Mouse (Mus musculus): ENCODE measurements at regions not wholly inside any gene's neighbourhood (a gene's known extent, or its start where the extent isn't known, plus 50 kb on each side); places are given as distances from the start of the nearest gene placed in this dataset.

DNA sequence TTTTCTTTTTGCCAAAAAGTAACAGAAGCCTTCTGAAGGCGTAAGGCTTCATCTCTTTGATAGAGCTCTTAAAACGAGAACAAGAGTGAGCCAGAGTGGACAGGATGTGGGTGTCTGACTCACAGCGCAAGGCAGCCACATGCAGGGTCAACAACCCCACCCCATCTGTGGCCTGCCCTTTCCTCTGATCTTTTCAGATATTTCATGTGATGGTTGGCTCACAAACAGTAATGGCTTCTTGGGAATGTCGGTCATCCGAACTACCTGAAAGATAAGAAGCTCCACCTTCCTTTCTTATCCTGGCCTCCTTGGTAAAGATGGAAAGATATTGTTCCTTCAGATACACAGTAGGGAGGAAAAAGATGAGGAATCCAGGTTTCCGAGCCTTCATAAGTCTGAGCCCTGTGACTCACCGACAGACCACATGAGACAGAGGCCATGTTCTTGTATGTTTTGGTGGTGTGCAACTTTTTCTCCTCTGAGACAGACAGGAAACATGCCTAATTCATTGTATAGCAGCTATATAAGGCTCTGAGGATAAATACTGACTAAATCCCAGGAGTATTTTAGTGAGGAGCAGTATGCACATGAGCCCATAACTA is 254.9 kb downstream of the Btg1 start:
- no peaks in the 10 kb centered on the region for H3K9me3 ChIP-seq (ENCODE audit: control insufficient read depth, low read length)
- TF ChIP-seq CTCF (IDR thresholded peaks at IDR 0.05; ENCODE audit: low read depth), result no peak
- TF ChIP-seq EP300 (IDR thresholded peaks at IDR 0.05; ENCODE audit: low read depth), result no peak
- ATAC-seq (ENCODE audit: insufficient read depth) (no peak), DNase-seq (ENCODE audit: low read depth in 3 of 3, low spot score in 3 of 3) (no peak)
- no peaks in the 10 kb centered on the region for H3K36me3 ChIP-seq (replicated peaks; ENCODE audit: control insufficient read depth, insufficient read depth, low read depth)
- H3K9ac ChIP-seq (replicated peaks), result no peak overlapping the region
- 37% methylated on average over 7 of the region's 7 CpGs for WGBS (ENCODE audit: insufficient replicate concordance)
- H3K27me3 ChIP-seq (ENCODE audit: control insufficient read depth, insufficient read depth, low read length), result no peaks in the 10 kb centered on the region
- no peak overlapping the region for H3K27ac ChIP-seq
- no peaks in the 10 kb centered on the region for H3K4me1 ChIP-seq (replicated peaks; ENCODE audit: control insufficient read depth in 2 of 2, insufficient read depth in 2 of 2, low read length in 1 of 2)
- H3K4me2 ChIP-seq (ENCODE audit: low read depth), result no peak overlapping the region
- H3K4me3 ChIP-seq (ENCODE audit: insufficient read depth in 1 of 2, low read depth in 2 of 2, low read length in 2 of 2), result no peak overlapping the region

DNA sequence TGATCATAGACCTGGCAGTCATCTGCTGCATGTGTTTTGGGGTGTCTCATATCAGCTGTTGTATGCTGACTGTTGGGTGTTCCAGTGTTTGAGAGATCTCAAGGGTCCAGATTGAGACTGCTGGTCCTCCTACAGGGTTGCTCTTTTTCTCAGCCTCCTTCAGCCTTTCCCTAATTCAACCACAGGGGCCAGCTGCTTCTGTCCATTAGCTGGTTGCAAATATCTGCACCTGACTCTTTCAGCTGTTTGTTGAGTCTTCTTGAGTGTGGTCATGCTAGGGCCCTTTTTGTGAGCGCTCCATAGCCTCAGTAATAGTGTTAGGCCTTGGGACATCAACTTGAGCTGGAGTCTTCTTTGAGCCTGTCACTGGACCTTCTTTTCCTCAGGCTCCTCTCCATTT is 257.8 kb downstream of the Btg1 start:
- H3K36me3 ChIP-seq (replicated peaks; ENCODE audit: control insufficient read depth, insufficient read depth, low read depth), result no peaks in the 10 kb centered on the region
- no peak for DNase-seq (ENCODE audit: low read depth in 3 of 3, low spot score in 3 of 3)
- no peaks in the 10 kb centered on the region for H3K27me3 ChIP-seq (ENCODE audit: control insufficient read depth, insufficient read depth, low read length)
- no peak overlapping the region for H3K4me3 ChIP-seq (ENCODE audit: insufficient read depth in 1 of 2, low read depth in 2 of 2, low read length in 2 of 2)
- H3K9me3 ChIP-seq (ENCODE audit: control insufficient read depth, low read length), result no peaks in the 10 kb centered on the region
- H3K9ac ChIP-seq (replicated peaks), result no peak overlapping the region
- TF ChIP-seq CTCF (IDR thresholded peaks at IDR 0.05; ENCODE audit: low read depth), result no peak
- TF ChIP-seq EP300 (IDR thresholded peaks at IDR 0.05; ENCODE audit: low read depth), result no peak
- no peaks in the 10 kb centered on the region for H3K4me1 ChIP-seq (replicated peaks; ENCODE audit: control insufficient read depth in 2 of 2, insufficient read depth in 2 of 2, low read length in 1 of 2)
- ATAC-seq (ENCODE audit: insufficient read depth), result no peak
- WGBS (ENCODE audit: insufficient replicate concordance), result 60% methylated on average over 1 of the region's 1 CpGs
- no peak overlapping the region for H3K4me2 ChIP-seq (ENCODE audit: low read depth)
- H3K27ac ChIP-seq, result no peak overlapping the region

DNA sequence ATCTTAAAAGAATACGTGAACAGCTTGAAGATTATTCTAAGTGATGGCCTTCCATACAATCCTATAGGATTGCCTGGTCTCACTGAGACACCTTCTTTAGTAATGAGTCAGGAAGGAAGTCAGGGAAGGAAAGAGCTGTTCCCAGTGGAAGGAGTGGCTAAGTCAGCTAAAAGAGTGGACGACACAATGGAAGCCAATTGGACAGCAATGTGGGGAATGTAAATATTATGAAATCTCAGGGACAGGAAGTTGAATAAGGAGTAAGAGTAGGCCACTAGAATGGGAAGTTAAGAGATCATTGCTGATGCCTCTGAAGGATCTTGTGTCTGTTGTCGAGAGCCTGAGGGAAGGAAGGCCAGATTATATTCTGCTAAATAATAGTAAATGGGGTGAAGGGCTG is 258.9 kb downstream of the Btg1 start:
- Histone ChIP-seq H3K4me2 (ENCODE audit: low read depth) (no peak overlapping the region), H3K4me3 (ENCODE audit: insufficient read depth in 1 of 2, low read depth in 2 of 2, low read length in 2 of 2) (no peak overlapping the region), H3K9ac (replicated peaks) (no peak overlapping the region), H3K4me1 (replicated peaks; ENCODE audit: control insufficient read depth in 2 of 2, insufficient read depth in 2 of 2, low read length in 1 of 2) (no peaks in the 10 kb centered on the region), H3K9me3 (ENCODE audit: control insufficient read depth, low read length) (no peaks in the 10 kb centered on the region), H3K27ac (no peak overlapping the region), H3K27me3 (ENCODE audit: control insufficient read depth, insufficient read depth, low read length) (no peaks in the 10 kb centered on the region), H3K36me3 (replicated peaks; ENCODE audit: control insufficient read depth, insufficient read depth, low read depth) (no peaks in the 10 kb centered on the region)
- DNase-seq (ENCODE audit: low read depth in 3 of 3, low spot score in 3 of 3) (no peak), ATAC-seq (ENCODE audit: insufficient read depth) (no peak)
- TF ChIP-seq CTCF (IDR thresholded peaks at IDR 0.05; ENCODE audit: low read depth), result no peak
- no peak for TF ChIP-seq EP300 (IDR thresholded peaks at IDR 0.05; ENCODE audit: low read depth)
- WGBS (ENCODE audit: insufficient replicate concordance), result 29% methylated on average over 3 of the region's 3 CpGs

DNA sequence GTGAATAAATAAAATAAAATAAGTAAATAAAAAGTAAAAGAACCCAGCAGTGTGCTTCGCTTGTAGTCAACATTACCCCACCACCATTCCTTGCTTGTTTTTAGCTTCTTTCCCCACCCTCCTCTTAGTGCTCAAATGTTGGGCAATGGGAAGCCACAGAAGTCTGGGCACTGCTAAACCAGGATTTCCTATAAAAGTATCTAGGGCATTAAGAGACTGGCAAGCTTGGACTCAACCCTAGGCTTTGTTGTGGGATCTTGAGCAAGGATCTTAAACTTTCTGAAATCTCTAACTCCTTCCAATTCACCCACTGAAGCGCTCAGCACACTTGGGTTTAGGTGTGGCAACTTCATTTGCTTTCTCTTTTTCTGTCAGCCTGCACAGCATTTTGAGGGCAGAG is 262.6 kb downstream of the Btg1 start:
- Histone ChIP-seq H3K9me3 (ENCODE audit: control insufficient read depth, low read length) (no peaks in the 10 kb centered on the region), H3K9ac (replicated peaks) (no peak overlapping the region), H3K4me3 (ENCODE audit: insufficient read depth in 1 of 2, low read depth in 2 of 2, low read length in 2 of 2) (no peak overlapping the region), H3K4me1 (replicated peaks; ENCODE audit: control insufficient read depth in 2 of 2, insufficient read depth in 2 of 2, low read length in 1 of 2) (no peaks in the 10 kb centered on the region), H3K4me2 (ENCODE audit: low read depth) (no peak overlapping the region), H3K36me3 (replicated peaks; ENCODE audit: control insufficient read depth, insufficient read depth, low read depth) (no peaks in the 10 kb centered on the region), H3K27me3 (ENCODE audit: control insufficient read depth, insufficient read depth, low read length) (no peaks in the 10 kb centered on the region), H3K27ac (no peak overlapping the region)
- no peak for TF ChIP-seq EP300 (IDR thresholded peaks at IDR 0.05; ENCODE audit: low read depth)
- TF ChIP-seq CTCF (IDR thresholded peaks at IDR 0.05; ENCODE audit: low read depth), result no peak
- DNase-seq (ENCODE audit: low read depth in 3 of 3, low spot score in 3 of 3) (no peak), ATAC-seq (ENCODE audit: insufficient read depth) (no peak)
- 74% methylated on average over 2 of the region's 2 CpGs for WGBS (ENCODE audit: insufficient replicate concordance)

DNA sequence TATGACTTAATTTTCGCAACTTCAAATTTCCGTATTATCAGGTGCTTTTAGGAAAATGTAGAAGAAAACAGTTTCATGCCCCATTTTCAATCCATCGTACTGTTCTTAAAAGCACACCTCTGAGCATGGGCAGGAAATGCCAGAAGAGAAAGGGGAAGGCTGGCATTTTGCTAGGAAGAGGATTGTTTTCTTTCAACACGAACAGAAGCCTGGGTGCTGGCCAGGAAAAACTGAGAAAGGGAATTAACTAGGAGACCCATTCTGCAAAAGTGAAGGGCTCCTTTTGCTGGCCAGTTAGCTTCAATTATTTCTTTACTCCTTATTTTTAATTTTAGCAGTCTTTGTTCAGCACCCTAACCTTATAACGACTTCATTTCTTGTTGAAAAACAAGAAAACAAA is 264.0 kb downstream of the Btg1 start:
- DNase-seq (ENCODE audit: low read depth in 3 of 3, low spot score in 3 of 3) (no peak), ATAC-seq (ENCODE audit: insufficient read depth) (no peak)
- no peak overlapping the region for H3K4me3 ChIP-seq (ENCODE audit: insufficient read depth in 1 of 2, low read depth in 2 of 2, low read length in 2 of 2)
- no peaks in the 10 kb centered on the region for H3K36me3 ChIP-seq (replicated peaks; ENCODE audit: control insufficient read depth, insufficient read depth, low read depth)
- H3K9ac ChIP-seq (replicated peaks), result no peak overlapping the region
- no peaks in the 10 kb centered on the region for H3K9me3 ChIP-seq (ENCODE audit: control insufficient read depth, low read length)
- TF ChIP-seq CTCF (IDR thresholded peaks at IDR 0.05; ENCODE audit: low read depth) (no peak), EP300 (IDR thresholded peaks at IDR 0.05; ENCODE audit: low read depth) (no peak)
- no peaks in the 10 kb centered on the region for H3K27me3 ChIP-seq (ENCODE audit: control insufficient read depth, insufficient read depth, low read length)
- no peak overlapping the region for H3K27ac ChIP-seq
- H3K4me1 ChIP-seq (replicated peaks; ENCODE audit: control insufficient read depth in 2 of 2, insufficient read depth in 2 of 2, low read length in 1 of 2), result no peaks in the 10 kb centered on the region
- H3K4me2 ChIP-seq (ENCODE audit: low read depth), result no peak overlapping the region
- WGBS (ENCODE audit: insufficient replicate concordance), result 57% methylated on average over 5 of the region's 5 CpGs

Measured in liver, embryonic 14.5 days (tissue).